Mouse (Mus musculus): ENCODE data around the gene Zc3hc1. TPM values are rescaled to one million over a fixed set of nuclear protein-coding genes. Genes with fewer than 3 reads are reported as not detected.

Zc3hc1 gene
- polyA plus RNA-seq, 1 experiment: 41.6 TPM

DNA sequence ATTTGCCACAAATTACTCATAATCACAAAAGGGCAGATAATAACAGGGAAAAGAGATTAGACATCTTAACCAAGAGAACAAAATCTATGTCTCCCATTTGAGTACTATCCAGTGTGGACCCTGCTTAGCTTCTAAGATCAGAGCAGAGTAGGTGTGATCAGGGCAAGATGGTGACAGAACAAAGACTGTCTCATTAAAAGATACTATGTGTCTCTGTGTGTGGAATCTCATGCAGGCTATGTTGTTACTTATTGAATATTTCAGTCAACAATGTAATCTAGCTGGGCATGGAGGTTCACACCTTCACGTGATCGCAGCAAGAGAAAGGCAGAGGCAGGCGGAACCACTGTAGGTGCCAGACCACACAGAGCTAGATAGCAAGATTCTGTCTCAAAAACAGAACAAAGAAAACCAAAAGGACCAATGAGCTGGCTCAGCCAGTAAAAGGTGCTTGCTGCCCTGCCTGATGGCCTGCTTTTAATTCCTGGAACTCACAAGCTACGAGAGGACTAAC lies 43.5 kb downstream of the Zc3hc1 start:
- DNase-seq (ENCODE audit: low read depth): peak; percentile 26
- TF ChIP-seq POLR2A (IDR thresholded peaks at IDR 0.05; ENCODE audit: borderline replicate concordance, extremely low read depth, insufficient read depth, insufficient read length, poor library complexity, severe bottlenecking): no peak
- TF ChIP-seq CTCF (IDR thresholded peaks at IDR 0.05; ENCODE audit: borderline replicate concordance, extremely low read depth, insufficient read depth, insufficient read length): no peak

GRCm38 (mm10) chr6:30346737-30347136 lies 44.1 kb downstream of the Zc3hc1 start:
- TF ChIP-seq POLR2A (IDR thresholded peaks at IDR 0.05; ENCODE audit: borderline replicate concordance, extremely low read depth, insufficient read depth, insufficient read length, poor library complexity, severe bottlenecking) (no peak), CTCF (IDR thresholded peaks at IDR 0.05; ENCODE audit: borderline replicate concordance, extremely low read depth, insufficient read depth, insufficient read length) (no peak)
- DNase-seq (ENCODE audit: low read depth): peak; percentile 59

- DNase-seq (ENCODE audit: low read depth): no peak
- no peak for TF ChIP-seq CTCF (IDR thresholded peaks at IDR 0.05; ENCODE audit: borderline replicate concordance, extremely low read depth, insufficient read depth, insufficient read length)
- TF ChIP-seq POLR2A (IDR thresholded peaks at IDR 0.05; ENCODE audit: borderline replicate concordance, extremely low read depth, insufficient read depth, insufficient read length, poor library complexity, severe bottlenecking): no peak
Observed at GRCm38 (mm10) chr6:30344032-30344431, 46.8 kb downstream of the Zc3hc1 start.

- TF ChIP-seq CTCF (IDR thresholded peaks at IDR 0.05; ENCODE audit: borderline replicate concordance, extremely low read depth, insufficient read depth, insufficient read length): no peak
- TF ChIP-seq POLR2A (IDR thresholded peaks at IDR 0.05; ENCODE audit: borderline replicate concordance, extremely low read depth, insufficient read depth, insufficient read length, poor library complexity, severe bottlenecking): no peak
Observed at GRCm38 (mm10) chr6:30340231-30340873, 50.5 kb downstream of the Zc3hc1 start.

DNA sequence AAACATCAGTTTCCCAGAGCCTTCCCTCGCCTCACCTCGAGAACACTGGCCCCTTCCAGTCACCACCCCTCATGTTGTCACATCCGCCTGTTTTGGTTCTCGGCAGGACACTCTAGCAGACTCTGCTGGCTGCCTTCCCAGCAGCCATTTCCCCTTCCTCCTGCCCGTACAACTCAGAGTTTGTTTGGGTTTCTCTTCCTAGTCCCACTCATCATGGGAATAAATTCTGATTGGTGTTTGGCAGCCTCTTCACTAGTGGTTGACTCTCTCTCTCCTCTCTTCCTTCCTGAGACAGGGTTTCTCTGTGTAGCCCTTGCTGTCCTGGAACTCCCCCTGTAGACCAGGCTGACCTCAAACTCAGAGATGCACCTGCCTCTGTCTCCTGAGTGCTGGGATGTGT lies 53.9 kb downstream of the Zc3hc1 start:
- TF ChIP-seq CTCF (IDR thresholded peaks at IDR 0.05; ENCODE audit: borderline replicate concordance, extremely low read depth, insufficient read depth, insufficient read length) (no peak), POLR2A (IDR thresholded peaks at IDR 0.05; ENCODE audit: borderline replicate concordance, extremely low read depth, insufficient read depth, insufficient read length, poor library complexity, severe bottlenecking) (no peak)
- DNase-seq (ENCODE audit: low read depth): peak; percentile 56

More at GRCm38 (mm10) chr6:30340231-30340873, 50.5 kb downstream of the Zc3hc1 start:
- no peak for DNase-seq (ENCODE audit: low read depth)

DNA sequence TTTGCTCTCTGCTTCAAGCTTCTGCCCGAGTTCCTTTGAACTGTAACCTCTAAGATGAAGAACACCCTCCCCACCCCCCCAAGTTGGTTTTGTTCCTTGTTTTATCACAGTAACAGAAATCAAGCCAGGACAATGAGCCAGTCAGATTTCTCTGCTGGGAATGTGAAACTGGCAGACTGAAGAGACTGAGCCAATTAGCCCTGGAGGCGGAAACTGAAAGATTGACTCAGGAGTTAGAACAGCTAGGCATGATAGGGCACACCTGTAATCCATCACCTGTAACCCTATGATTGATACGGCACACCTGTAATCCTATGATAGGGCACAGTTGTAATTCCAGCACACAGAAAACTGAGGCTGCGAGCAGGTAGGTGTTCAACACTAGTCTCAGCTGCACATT lies 58.6 kb downstream of the Zc3hc1 start:
- TF ChIP-seq POLR2A (IDR thresholded peaks at IDR 0.05; ENCODE audit: borderline replicate concordance, extremely low read depth, insufficient read depth, insufficient read length, poor library complexity, severe bottlenecking) (no peak), CTCF (IDR thresholded peaks at IDR 0.05; ENCODE audit: borderline replicate concordance, extremely low read depth, insufficient read depth, insufficient read length) (no peak)
- peak; percentile 13 for DNase-seq (ENCODE audit: low read depth)

GRCm38 (mm10) chr6:30330706-30331105 lies 60.1 kb downstream of the Zc3hc1 start:
- no peak for DNase-seq (ENCODE audit: low read depth)
- TF ChIP-seq POLR2A (IDR thresholded peaks at IDR 0.05; ENCODE audit: borderline replicate concordance, extremely low read depth, insufficient read depth, insufficient read length, poor library complexity, severe bottlenecking) (no peak), CTCF (IDR thresholded peaks at IDR 0.05; ENCODE audit: borderline replicate concordance, extremely low read depth, insufficient read depth, insufficient read length) (no peak)

GRCm38 (mm10) chr6:30325932-30326501 lies 64.8 kb downstream of the Zc3hc1 start:
- DNase-seq (ENCODE audit: low read depth): no peak
- TF ChIP-seq POLR2A (IDR thresholded peaks at IDR 0.05; ENCODE audit: borderline replicate concordance, extremely low read depth, insufficient read depth, insufficient read length, poor library complexity, severe bottlenecking) (no peak), CTCF (IDR thresholded peaks at IDR 0.05; ENCODE audit: borderline replicate concordance, extremely low read depth, insufficient read depth, insufficient read length) (no peak)

DNA sequence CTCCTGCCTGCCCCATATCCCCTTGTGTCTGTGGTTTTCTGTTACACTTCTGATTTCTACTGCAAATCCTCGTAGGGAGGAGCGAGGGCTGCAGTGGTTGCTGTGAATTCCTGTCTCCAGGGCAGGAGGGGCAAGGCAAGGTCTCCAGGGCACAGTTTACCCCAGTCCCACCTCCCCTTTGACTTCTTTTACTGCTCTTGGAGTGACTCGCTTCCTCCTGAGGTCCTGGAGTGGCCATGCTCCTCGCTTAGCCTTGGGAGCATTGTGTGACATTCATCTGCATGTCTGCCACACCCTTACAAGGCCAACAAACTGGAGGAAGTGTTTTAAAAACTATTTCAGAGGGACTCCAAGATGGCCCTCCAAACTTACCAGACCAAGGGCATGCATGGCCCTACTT lies 69.8 kb downstream of the Zc3hc1 start:
- TF ChIP-seq POLR2A (IDR thresholded peaks at IDR 0.05; ENCODE audit: borderline replicate concordance, extremely low read depth, insufficient read depth, insufficient read length, poor library complexity, severe bottlenecking) (no peak), CTCF (IDR thresholded peaks at IDR 0.05; ENCODE audit: borderline replicate concordance, extremely low read depth, insufficient read depth, insufficient read length) (no peak)
- no peak for DNase-seq (ENCODE audit: low read depth)

DNA sequence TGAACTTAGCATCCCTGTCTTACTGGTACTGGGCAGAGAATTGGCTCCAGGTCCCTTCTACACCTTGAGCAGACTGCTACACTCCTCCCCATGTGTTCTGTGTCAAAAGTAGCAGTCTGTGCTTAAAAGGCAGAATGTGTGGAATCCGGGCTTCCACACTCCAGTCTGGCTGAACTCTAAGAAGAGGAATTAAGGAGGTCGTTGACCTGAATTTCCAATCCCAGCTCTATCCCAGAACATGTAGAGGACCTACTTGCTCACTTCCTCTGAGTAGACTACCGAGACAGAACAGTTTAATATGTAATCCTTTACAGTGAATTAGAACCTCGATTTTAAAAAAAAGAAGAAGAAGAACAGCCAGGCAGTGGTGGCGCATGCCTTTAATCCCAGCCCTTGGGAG lies 71.6 kb downstream of the Zc3hc1 start:
- DNase-seq (ENCODE audit: low read depth): no peak
- TF ChIP-seq CTCF (IDR thresholded peaks at IDR 0.05; ENCODE audit: borderline replicate concordance, extremely low read depth, insufficient read depth, insufficient read length): no peak

Other genes with a start within 250 kb of the Zc3hc1 start
- gene Ube2h, start 86.5 kb downstream of the Zc3hc1 start, polyA plus RNA-seq (2012; rRNA removed): 61.3 and 77.8 TPM in 2 replicates
- 121 and 127 TPM in 2 replicates for gene Klhdc10, start 10.8 kb upstream of the Zc3hc1 start, polyA plus RNA-seq (2012; rRNA removed)
- gene Tmem209, start 118.8 kb upstream of the Zc3hc1 start, polyA plus RNA-seq (2012; rRNA removed): 45.9 and 59.4 TPM in 2 replicates
- 0.09 and 0.10 TPM in 2 replicates for gene Ssmem1, start 118.8 kb upstream of the Zc3hc1 start, polyA plus RNA-seq (2012; rRNA removed)
- gene Cpa2, start 150.6 kb upstream of the Zc3hc1 start, polyA plus RNA-seq (2012; rRNA removed): 3.4 and 4.1 TPM in 2 replicates
- 2.5 and 3.3 TPM in 2 replicates for gene Cpa4, start 177.3 kb upstream of the Zc3hc1 start, polyA plus RNA-seq (2012; rRNA removed)
- 0.04 and 0.14 TPM in 2 replicates for gene Cpa5, start 220.0 kb upstream of the Zc3hc1 start, polyA plus RNA-seq (2012; rRNA removed)
- gene Cpa1, start 248.2 kb upstream of the Zc3hc1 start, polyA plus RNA-seq (2012; rRNA removed): 0.68 and 1.0 TPM in 2 replicates